Mouse (Mus musculus) hindbrain, postnatal 0 days (tissue): ENCODE measurements at regions not wholly inside any gene's neighbourhood (a gene's known extent, or its start where the extent isn't known, plus 50 kb on each side); places are given as distances from the start of the nearest gene placed in this dataset.

ENCODE experiments used
- ATAC-seq: fragments of 200-750 bp; cut with Nextera tagmentation; 2 replicates; pipeline ENCODE4 v1.8.0; 2017; ENCODE audit warnings: mild to moderate bottlenecking, moderate TSS enrichment, moderate library complexity
- DNase-seq: peaks from one replicate; pipeline ENCODE4 v3.0.0-alpha.2; 2015; ENCODE audit warnings: low spot score
- H3K27ac ChIP-seq: fragments of 300-500 bp; sonication (generic); 2 replicates; pipeline ENCODE4 v1.5.1; 2014; ENCODE audit warnings: mild to moderate bottlenecking
- H3K27me3 ChIP-seq: fragments of 300-500 bp; sonication (generic); 2 replicates; pipeline ENCODE4 v1.6.1; 2014; ENCODE audit warnings: low read length, mixed read lengths; ENCODE audit not compliant: insufficient read depth
- H3K36me3 ChIP-seq: fragments of 300-500 bp; sonication (generic); 2 replicates; pipeline ENCODE4 v1.6.1; 2014; ENCODE audit warnings: low read length, mixed read lengths; ENCODE audit not compliant: insufficient read depth
- H3K4me1 ChIP-seq: fragments of 300-500 bp; sonication (generic); 2 replicates; pipeline ENCODE4 v1.6.1; 2014; ENCODE audit warnings: antibody characterized with exemption, low read length, mixed read lengths; ENCODE audit not compliant: insufficient read depth
- H3K4me2 ChIP-seq: fragments of 300-500 bp; sonication (generic); 2 replicates; pipeline ENCODE4 v1.6.1; 2014; ENCODE audit warnings: low read depth, mild to moderate bottlenecking, low read length, moderate library complexity, mixed read lengths
- H3K4me3 ChIP-seq: fragments of 300-500 bp; sonication (generic); 2 replicates; pipeline ENCODE4 v1.5.1; 2014; ENCODE audit warnings: low read length
- H3K9ac ChIP-seq: fragments of 300-500 bp; sonication (generic); replicated peaks from 2 replicates; pipeline ENCODE4 v1.6.1; 2014; ENCODE audit warnings: mild to moderate bottlenecking, low read length, moderate library complexity, mixed read lengths
- H3K9me3 ChIP-seq: fragments of 300-500 bp; sonication (generic); 2 replicates; pipeline ENCODE4 v1.6.1; 2016; ENCODE audit warnings: low read length, mixed read lengths
- CTCF ChIP-seq: IDR thresholded peaks from 2 replicates; pipeline ENCODE4 v1.5.1; 2016; ENCODE audit warnings: antibody characterized with exemption, control low read depth, low read depth
- WGBS: fragments of 180-500 bp; shearing (Covaris S2); extraction: QIAGEN DNeasy Blood & Tissue Kit; methylation state at CpG from one replicate; pipeline ENCODE4 v1.1.7; 2014; 5-methylcytosine and 5-hydroxymethylcytosine counted together

- H3K4me1 ChIP-seq = no peaks in the 10 kb centered on the region; the same call in 1 of the 2 replicates
- no peak for ATAC-seq
- H3K27ac ChIP-seq = no peak overlapping the region
- DNase-seq = no peak
- no peaks in the 10 kb centered on the region for H3K9me3 ChIP-seq
- WGBS = 45% methylated on average over 5 of the region's 5 CpGs
- no peak overlapping the region for H3K4me3 ChIP-seq
- no peak overlapping the region for H3K9ac ChIP-seq
- H3K27me3 ChIP-seq = no peaks in the 10 kb centered on the region
- no peak for TF ChIP-seq CTCF
- H3K36me3 ChIP-seq = no peaks in the 10 kb centered on the region
- no peak overlapping the region for H3K4me2 ChIP-seq
These were observed 294.8 kb downstream of the Bcl11a start for GRCm38 (mm10) chr11:24372616-24373015.

DNA sequence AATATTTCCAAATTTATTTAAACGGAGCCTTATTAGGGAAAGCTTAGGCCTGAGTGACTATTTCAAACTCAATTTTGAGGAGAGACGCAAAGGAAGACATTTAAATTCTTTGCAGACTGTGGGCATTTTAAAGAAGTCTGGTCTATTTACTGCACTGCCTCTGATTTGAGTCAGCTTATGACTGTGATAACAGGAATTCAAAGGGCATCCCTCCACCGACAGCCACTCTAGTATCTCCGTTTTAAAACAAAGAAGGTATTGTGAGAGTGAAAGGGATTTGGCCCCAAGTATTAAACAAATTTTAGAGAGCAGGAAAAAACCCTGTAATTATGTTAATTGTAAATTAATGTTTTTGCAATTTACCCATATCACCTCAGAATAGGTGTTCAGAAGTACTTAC is 295.4 kb downstream of the Bcl11a start:
- no peak for TF ChIP-seq CTCF
- 58% methylated on average over 4 of the region's 4 CpGs for WGBS
- H3K9ac ChIP-seq = no peak overlapping the region
- no peaks in the 10 kb centered on the region for H3K9me3 ChIP-seq
- no peaks in the 10 kb centered on the region for H3K36me3 ChIP-seq
- H3K4me3 ChIP-seq = no peak overlapping the region
- H3K27ac ChIP-seq = no peak overlapping the region
- H3K4me2 ChIP-seq = no peak overlapping the region
- DNase-seq (no peak), ATAC-seq (no peak)
- H3K4me1 ChIP-seq = no peaks in the 10 kb centered on the region; the same call in 1 of the 2 replicates
- no peaks in the 10 kb centered on the region for H3K27me3 ChIP-seq

GRCm38 (mm10) chr11:24377530-24377929 is 299.7 kb downstream of the Bcl11a start:
- Histone ChIP-seq H3K36me3 (no peaks in the 10 kb centered on the region), H3K27me3 (no peaks in the 10 kb centered on the region), H3K4me3 (no peak overlapping the region), H3K4me1 (no peaks in the 10 kb centered on the region; the same call in 1 of the 2 replicates), H3K9me3 (no peaks in the 10 kb centered on the region), H3K27ac (no peak overlapping the region), H3K4me2 (no peak overlapping the region), H3K9ac (no peak overlapping the region)
- DNase-seq = no peak
- ATAC-seq = no peak
- 51% methylated on average over 2 of the region's 2 CpGs for WGBS
- TF ChIP-seq CTCF = no peak

GRCm38 (mm10) chr11:24390578-24390977 is 312.7 kb downstream of the Bcl11a start:
- DNase-seq = no peak
- ATAC-seq = no peak
- no peaks in the 10 kb centered on the region for H3K9me3 ChIP-seq
- H3K4me3 ChIP-seq = no peak overlapping the region
- TF ChIP-seq CTCF = no peak
- no peak overlapping the region for H3K4me2 ChIP-seq
- no peaks in the 10 kb centered on the region for H3K36me3 ChIP-seq
- H3K27me3 ChIP-seq = no peaks in the 10 kb centered on the region
- no peaks in the 10 kb centered on the region for H3K4me1 ChIP-seq
- H3K27ac ChIP-seq = no peak overlapping the region
- 32% methylated on average over 5 of the region's 5 CpGs for WGBS
- H3K9ac ChIP-seq = no peak overlapping the region

GRCm38 (mm10) chr11:24391385-24391784 is 313.5 kb downstream of the Bcl11a start:
- Histone ChIP-seq H3K4me2 (no peak overlapping the region), H3K36me3 (no peaks in the 10 kb centered on the region), H3K4me3 (no peak overlapping the region), H3K9ac (no peak overlapping the region), H3K4me1 (no peaks in the 10 kb centered on the region), H3K9me3 (no peaks in the 10 kb centered on the region), H3K27ac (no peak overlapping the region), H3K27me3 (no peaks in the 10 kb centered on the region)
- WGBS = 56% methylated on average over 1 of the region's 1 CpGs
- no peak for TF ChIP-seq CTCF
- ATAC-seq (no peak), DNase-seq (no peak)

GRCm38 (mm10) chr11:24395478-24395877 is 317.6 kb downstream of the Bcl11a start:
- DNase-seq = no peak
- no peak for ATAC-seq
- H3K4me3 ChIP-seq = no peak overlapping the region
- H3K36me3 ChIP-seq = no peaks in the 10 kb centered on the region
- no peaks in the 10 kb centered on the region for H3K27me3 ChIP-seq
- 92% methylated on average over 2 of the region's 2 CpGs for WGBS
- no peak overlapping the region for H3K27ac ChIP-seq
- no peaks in the 10 kb centered on the region for H3K9me3 ChIP-seq
- H3K9ac ChIP-seq = no peak overlapping the region
- H3K4me1 ChIP-seq = no peaks in the 10 kb centered on the region
- H3K4me2 ChIP-seq = no peak overlapping the region
- TF ChIP-seq CTCF = no peak

- no peaks in the 10 kb centered on the region for H3K4me1 ChIP-seq
- no peak overlapping the region for H3K4me3 ChIP-seq
- WGBS = 95% methylated on average over 5 of the region's 5 CpGs
- H3K9ac ChIP-seq = no peak overlapping the region
- DNase-seq (no peak), ATAC-seq (no peak)
- TF ChIP-seq CTCF = no peak
- no peaks in the 10 kb centered on the region for H3K27me3 ChIP-seq
- no peaks in the 10 kb centered on the region for H3K36me3 ChIP-seq
- H3K9me3 ChIP-seq = no peaks in the 10 kb centered on the region
- no peak overlapping the region for H3K27ac ChIP-seq
- no peak overlapping the region for H3K4me2 ChIP-seq
These were observed 319.1 kb downstream of the Bcl11a start for GRCm38 (mm10) chr11:24396911-24397310.
